Mouse (Mus musculus): ENCODE measurements around the gene B4galt1. TPM values are rescaled to one million over a fixed set of nuclear protein-coding genes. Genes with fewer than 3 reads are reported as not detected.
A peak's percentile ranks its signal among the peaks of the same experiment; 100 is the strongest.

Gene B4galt1
- polyA plus RNA-seq, 1 experiment, result 40.7 TPM

- Histone ChIP-seq H3K9ac (ENCODE audit: low read depth, poor library complexity, severe bottlenecking) (no peak overlapping the region), H3K36me3 (ENCODE audit: control insufficient read depth, insufficient read depth, low read length, poor library complexity, severe bottlenecking) (no peaks in the 10 kb centered on the region), H3K4me3 (ENCODE audit: low read depth, low read length) (no peak overlapping the region), H3K9me3 (replicated peaks; ENCODE audit: control insufficient read depth, insufficient read depth, low read length, poor library complexity, severe bottlenecking) (no peaks in the 10 kb centered on the region), H3K27me3 (ENCODE audit: control insufficient read depth, insufficient read depth, low read length, poor library complexity, severe bottlenecking) (no peaks in the 10 kb centered on the region), H3K27ac (ENCODE audit: insufficient read depth, low read length) (no peak overlapping the region), H3K4me1 (ENCODE audit: control insufficient read depth, insufficient read depth, low read length) (no peaks in the 10 kb centered on the region)
- TF ChIP-seq POLR2A (IDR thresholded peaks at IDR 0.05; ENCODE audit: insufficient read depth, low read length) (no peak), EP300 (IDR thresholded peaks at IDR 0.05; ENCODE audit: insufficient read depth, low read depth, low read length) (no peak), CTCF (IDR thresholded peaks at IDR 0.05; ENCODE audit: low read depth, low read length) (no peak)
These were observed 8.7 kb downstream of the B4galt1 start for GRCm38 (mm10) chr4:40844811-40845751.

DNA sequence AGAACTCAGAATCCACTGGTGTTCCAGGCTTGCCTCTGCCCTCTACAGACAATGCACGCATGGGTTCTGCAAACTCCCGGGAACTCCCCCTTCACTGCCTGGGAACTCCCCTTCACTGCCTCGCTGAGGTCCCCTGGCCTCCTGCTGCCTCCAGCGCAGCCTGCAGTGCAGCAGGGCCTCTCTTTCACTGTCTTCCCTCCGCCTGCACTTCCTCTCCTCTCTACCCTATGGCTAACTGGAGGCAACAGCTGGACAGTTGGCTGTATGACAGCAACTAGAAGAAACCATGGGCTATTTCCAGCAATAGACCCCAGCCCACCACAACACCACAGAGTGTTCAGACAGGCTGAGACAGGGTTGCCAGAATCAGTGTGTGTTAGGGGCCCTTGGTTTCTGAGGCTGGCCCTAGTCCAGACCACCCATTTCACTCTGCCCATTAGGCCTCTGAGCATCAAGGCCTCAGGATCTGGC lies 9.5 kb downstream of the B4galt1 start:
- Histone ChIP-seq H3K27ac (ENCODE audit: insufficient read depth, low read length) (no peak overlapping the region), H3K4me3 (ENCODE audit: low read depth, low read length) (no peak overlapping the region), H3K9ac (ENCODE audit: low read depth, poor library complexity, severe bottlenecking) (no peak overlapping the region), H3K4me1 (ENCODE audit: control insufficient read depth, insufficient read depth, low read length) (no peaks in the 10 kb centered on the region), H3K9me3 (replicated peaks; ENCODE audit: control insufficient read depth, insufficient read depth, low read length, poor library complexity, severe bottlenecking) (no peaks in the 10 kb centered on the region), H3K36me3 (ENCODE audit: control insufficient read depth, insufficient read depth, low read length, poor library complexity, severe bottlenecking) (no peaks in the 10 kb centered on the region), H3K27me3 (ENCODE audit: control insufficient read depth, insufficient read depth, low read length, poor library complexity, severe bottlenecking) (no peaks in the 10 kb centered on the region)
- no peak for TF ChIP-seq POLR2A (IDR thresholded peaks at IDR 0.05; ENCODE audit: insufficient read depth, low read length)
- TF ChIP-seq EP300 (IDR thresholded peaks at IDR 0.05; ENCODE audit: insufficient read depth, low read depth, low read length), result no peak
- no peak for TF ChIP-seq CTCF (IDR thresholded peaks at IDR 0.05; ENCODE audit: low read depth, low read length)

- no peak overlapping the region for H3K4me3 ChIP-seq (ENCODE audit: low read depth, low read length)
- H3K27me3 ChIP-seq (ENCODE audit: control insufficient read depth, insufficient read depth, low read length, poor library complexity, severe bottlenecking), result no peaks in the 10 kb centered on the region
- H3K27ac ChIP-seq (ENCODE audit: insufficient read depth, low read length), result no peak overlapping the region
- no peaks in the 10 kb centered on the region for H3K9me3 ChIP-seq (replicated peaks; ENCODE audit: control insufficient read depth, insufficient read depth, low read length, poor library complexity, severe bottlenecking)
- TF ChIP-seq POLR2A (IDR thresholded peaks at IDR 0.05; ENCODE audit: insufficient read depth, low read length), result no peak
- TF ChIP-seq EP300 (IDR thresholded peaks at IDR 0.05; ENCODE audit: insufficient read depth, low read depth, low read length), result no peak
- TF ChIP-seq CTCF (IDR thresholded peaks at IDR 0.05; ENCODE audit: low read depth, low read length), result no peak
- no peaks in the 10 kb centered on the region for H3K4me1 ChIP-seq (ENCODE audit: control insufficient read depth, insufficient read depth, low read length)
- H3K36me3 ChIP-seq (ENCODE audit: control insufficient read depth, insufficient read depth, low read length, poor library complexity, severe bottlenecking), result no peaks in the 10 kb centered on the region
- no peak overlapping the region for H3K9ac ChIP-seq (ENCODE audit: low read depth, poor library complexity, severe bottlenecking)
These were observed 10.1 kb downstream of the B4galt1 start for GRCm38 (mm10) chr4:40843726-40844125.

- Histone ChIP-seq H3K4me1 (ENCODE audit: control insufficient read depth, insufficient read depth, low read length) (peaks cover 3% of the 10 kb centered on the region), H3K36me3 (ENCODE audit: control insufficient read depth, insufficient read depth, low read length, poor library complexity, severe bottlenecking) (no peaks in the 10 kb centered on the region), H3K9me3 (replicated peaks; ENCODE audit: control insufficient read depth, insufficient read depth, low read length, poor library complexity, severe bottlenecking) (no peaks in the 10 kb centered on the region), H3K4me3 (ENCODE audit: low read depth, low read length) (no peak overlapping the region), H3K27me3 (ENCODE audit: control insufficient read depth, insufficient read depth, low read length, poor library complexity, severe bottlenecking) (no peaks in the 10 kb centered on the region), H3K9ac (ENCODE audit: low read depth, poor library complexity, severe bottlenecking) (no peak overlapping the region), H3K27ac (ENCODE audit: insufficient read depth, low read length) (no peak overlapping the region)
- TF ChIP-seq POLR2A (IDR thresholded peaks at IDR 0.05; ENCODE audit: insufficient read depth, low read length) (no peak), CTCF (IDR thresholded peaks at IDR 0.05; ENCODE audit: low read depth, low read length) (no peak), EP300 (IDR thresholded peaks at IDR 0.05; ENCODE audit: insufficient read depth, low read depth, low read length) (no peak)
These were observed 13.4 kb downstream of the B4galt1 start for GRCm38 (mm10) chr4:40840448-40840847.

DNA sequence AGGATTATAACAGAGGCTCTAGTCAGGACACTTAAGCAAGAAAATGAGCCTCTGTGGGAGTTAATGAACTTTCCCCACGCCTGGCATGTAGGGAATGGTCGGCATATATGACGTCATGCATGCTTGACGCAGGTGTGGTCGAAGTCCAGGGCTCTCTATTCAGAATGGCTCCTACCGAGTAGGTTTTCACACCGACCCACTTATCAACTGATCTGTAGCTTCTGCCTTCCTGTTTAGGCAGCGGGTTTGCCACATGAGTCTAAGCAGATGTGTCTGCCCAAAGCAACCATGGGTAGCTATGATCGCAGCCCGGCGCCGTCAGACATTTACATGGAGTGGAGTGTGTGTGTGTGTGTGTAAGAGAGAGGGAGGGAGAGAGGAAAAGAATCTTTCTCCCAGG lies 14.6 kb downstream of the B4galt1 start:
- Histone ChIP-seq H3K36me3 (ENCODE audit: control insufficient read depth, insufficient read depth, low read length, poor library complexity, severe bottlenecking) (no peaks in the 10 kb centered on the region), H3K27me3 (ENCODE audit: control insufficient read depth, insufficient read depth, low read length, poor library complexity, severe bottlenecking) (no peaks in the 10 kb centered on the region), H3K27ac (ENCODE audit: insufficient read depth, low read length) (peak overlapping the region; percentile 40), H3K4me1 (ENCODE audit: control insufficient read depth, insufficient read depth, low read length) (peaks cover 4% of the 10 kb centered on the region), H3K4me3 (ENCODE audit: low read depth, low read length) (peak overlapping the region; percentile 9), H3K9me3 (replicated peaks; ENCODE audit: control insufficient read depth, insufficient read depth, low read length, poor library complexity, severe bottlenecking) (no peaks in the 10 kb centered on the region), H3K9ac (ENCODE audit: low read depth, poor library complexity, severe bottlenecking) (no peak overlapping the region)
- no peak for TF ChIP-seq EP300 (IDR thresholded peaks at IDR 0.05; ENCODE audit: insufficient read depth, low read depth, low read length)
- TF ChIP-seq CTCF (IDR thresholded peaks at IDR 0.05; ENCODE audit: low read depth, low read length), result no peak
- no peak for TF ChIP-seq POLR2A (IDR thresholded peaks at IDR 0.05; ENCODE audit: insufficient read depth, low read length)

Data from ES-Bruce4 (cell line).